Mouse (Mus musculus): ENCODE results near the gene Sclt1.
A peak's percentile ranks its signal among the peaks of the same experiment; 100 is the strongest.
"Not testable (repeated sequence)": the region's sequence is repeated elsewhere in the genome, so short reads cannot be mapped to it uniquely, and the experiment has no call there.

Sclt1 gene

GRCm38 (mm10) chr3:41742278-41742934 lies at the start of gene Sclt1, which contains the start of gene D3Ertd751e:
Gene Sclt1 (minus strand): TSS chr3:41742514.
Gene D3Ertd751e (plus strand): TSS chr3:41742611.
- DNase-seq (ENCODE audit: low read depth) = peak; percentile 98

GRCm38 (mm10) chr3:41762091-41762490 lies 19.8 kb upstream of the Sclt1 start:
- no peak for DNase-seq (ENCODE audit: low read depth)

GRCm38 (mm10) chr3:41754556-41754955 lies 12.2 kb upstream of the Sclt1 start:
- DNase-seq (ENCODE audit: low read depth) = no peak

GRCm38 (mm10) chr3:41743436-41743835 lies 1.1 kb upstream of the Sclt1 start:
- peak; percentile 57 for DNase-seq (ENCODE audit: low read depth)

- peak; percentile 56 for DNase-seq (ENCODE audit: low read depth)
These were observed 575 bp downstream of the Sclt1 start for GRCm38 (mm10) chr3:41741601-41742277.

GRCm38 (mm10) chr3:41695681-41696080 lies 46.6 kb downstream of the Sclt1 start:
- DNase-seq (ENCODE audit: low read depth) = no peak

GRCm38 (mm10) chr3:41692440-41693142 lies 49.7 kb downstream of the Sclt1 start:
- DNase-seq (ENCODE audit: low read depth) = no peak

GRCm38 (mm10) chr3:41690114-41690640 lies 52.1 kb downstream of the Sclt1 start:
- not testable (repeated sequence) for DNase-seq (ENCODE audit: low read depth)

- DNase-seq (ENCODE audit: low read depth) = no peak
These were observed 55.9 kb downstream of the Sclt1 start for GRCm38 (mm10) chr3:41686396-41686795.

- peak; percentile 56 for DNase-seq (ENCODE audit: low read depth)
These were observed 60.2 kb downstream of the Sclt1 start for GRCm38 (mm10) chr3:41682084-41682483.

GRCm38 (mm10) chr3:41676648-41677047 lies 65.7 kb downstream of the Sclt1 start:
- DNase-seq (ENCODE audit: low read depth) = no peak

GRCm38 (mm10) chr3:41674778-41675177 lies 67.5 kb downstream of the Sclt1 start:
- DNase-seq (ENCODE audit: low read depth) = peak; percentile 22

- DNase-seq (ENCODE audit: low read depth) = peak; percentile 6
These were observed 86.7 kb downstream of the Sclt1 start for GRCm38 (mm10) chr3:41655642-41656041.

- no peak for DNase-seq (ENCODE audit: low read depth)
These were observed 121.3 kb downstream of the Sclt1 start for GRCm38 (mm10) chr3:41620971-41621370.

- DNase-seq (ENCODE audit: low read depth) = no peak
These were observed 123.8 kb downstream of the Sclt1 start for GRCm38 (mm10) chr3:41618488-41618887.

- DNase-seq (ENCODE audit: low read depth) = no peak
These were observed 124.3 kb downstream of the Sclt1 start for GRCm38 (mm10) chr3:41618036-41618435.

- DNase-seq (ENCODE audit: low read depth) = no peak
These were observed 127.9 kb downstream of the Sclt1 start for GRCm38 (mm10) chr3:41614230-41614985.

GRCm38 (mm10) chr3:41613706-41614105 lies 128.6 kb downstream of the Sclt1 start:
- no peak for DNase-seq (ENCODE audit: low read depth)

GRCm38 (mm10) chr3:41612211-41612610 lies 130.1 kb downstream of the Sclt1 start:
- peak; percentile 26 for DNase-seq (ENCODE audit: low read depth)

GRCm38 (mm10) chr3:41609071-41609470 lies 133.2 kb downstream of the Sclt1 start:
- no peak for DNase-seq (ENCODE audit: low read depth)

- DNase-seq (ENCODE audit: low read depth) = no peak
These were observed 134.8 kb downstream of the Sclt1 start for GRCm38 (mm10) chr3:41607467-41607866.

- no peak for DNase-seq (ENCODE audit: low read depth)
These were observed 135.3 kb downstream of the Sclt1 start for GRCm38 (mm10) chr3:41607050-41607449.
